Mouse (Mus musculus): Measurements from ENCODE around the gene Klf12. TPM values are rescaled to one million over a fixed set of nuclear protein-coding genes. Genes with fewer than 3 reads are reported as not detected.

The Klf12 gene
- total and polyA plus RNA-seq, 3 experiments, result 3.3 to 9.7 (median 8.6) TPM

- DNase-seq (ENCODE audit: extremely low read depth), result peak; percentile 33
- peak overlapping the region in 2 of 3 experiments; percentile 4 to 31 for H3K4me3 ChIP-seq (replicated peaks in 1 of 3; ENCODE audit: low read depth in 2 of 3, low read length in 2 of 3, poor library complexity in 1 of 3)
- H3K79me2 ChIP-seq (replicated peaks; ENCODE audit: control insufficient read depth, extremely low read depth, insufficient read depth, poor library complexity, severe bottlenecking), result 0 out of 2 replicates have a peak, but pooled peaks cover 2% of the 10 kb centered on the region
- peaks cover 20 to 34% of the 10 kb centered on the region in 2 experiments for H3K4me1 ChIP-seq (ENCODE audit: control insufficient read depth in 1 of 2, insufficient read depth in 2 of 2)
- dilution Hi-C loops (cut with MboI; ENCODE audit: extremely low pct_ligation_motif_present, extremely low pct_unique_long_range_greater_than_20kb, low sequenced_read_pairs) (no loop called here), in situ Hi-C loops (cut with MboI; ENCODE audit: low pct_ligation_motif_present, low pct_unique_long_range_greater_than_20kb, low sequenced_read_pairs) (no loop called here)
- H3K27ac ChIP-seq (ENCODE audit: insufficient read depth, low read depth), result peak overlapping the region; percentile 80
- H3K9me3 ChIP-seq (replicated peaks; ENCODE audit: low read length), result no peaks in the 10 kb centered on the region
- H3K9ac ChIP-seq (ENCODE audit: insufficient read depth, low read depth), result peak overlapping the region; percentile 55
- no peaks in the 10 kb centered on the region for H3K36me3 ChIP-seq (replicated peaks in 1 of 2; ENCODE audit: control insufficient read depth in 1 of 2, insufficient read depth in 1 of 2, low read length in 1 of 2)
- peak overlapping the region; percentile 95 for H3K4me2 ChIP-seq (ENCODE audit: insufficient read depth, low read depth, poor library complexity, severe bottlenecking)
- TF ChIP-seq NELFE (IDR thresholded peaks at IDR 0.05; ENCODE audit: low read depth, low read length) (no peak), BHLHE40 (IDR thresholded peaks at IDR 0.05; ENCODE audit: low read depth, low read length) (0 out of 2 replicates have a peak, but pooled peaks have one; percentile 23), MEF2A (IDR thresholded peaks at IDR 0.05; ENCODE audit: borderline replicate concordance, low read depth, low read length) (peak; percentile 98), HCFC1 (IDR thresholded peaks at IDR 0.05; ENCODE audit: low read depth, low read length) (peak; percentile 32), MAZ (IDR thresholded peaks at IDR 0.05; ENCODE audit: low read depth, low read length) (no peak; the same call in 1 of the 2 replicates), MAFK (IDR thresholded peaks at IDR 0.05; ENCODE audit: insufficient replicate concordance, low read length) (no peak), ELF1 (IDR thresholded peaks at IDR 0.05; ENCODE audit: low read depth, low read length) (peak; percentile 58; the same call in 1 of the 2 replicates), USF1 (IDR thresholded peaks at IDR 0.05; ENCODE audit: low read depth, low read length) (no peak), TCF12 (IDR thresholded peaks at IDR 0.05; ENCODE audit: low read depth, low read length) (peak; percentile 86), GABPA (IDR thresholded peaks at IDR 0.05; ENCODE audit: insufficient replicate concordance, low read depth, low read length) (no peak), EP300 (IDR thresholded peaks at IDR 0.05; ENCODE audit: low read length) (peak; percentile 74), MAX (IDR thresholded peaks at IDR 0.05; ENCODE audit: low read length) (peak; percentile 64; the same call in 1 of the 2 replicates), POLR2AphosphoS2 (IDR thresholded peaks at IDR 0.05; ENCODE audit: low read depth, low read length) (no peak), PAX5 (IDR thresholded peaks at IDR 0.05; ENCODE audit: low read length) (no peak), CHD1 (IDR thresholded peaks at IDR 0.05; ENCODE audit: low read depth, low read length) (no peak), NRF1 (IDR thresholded peaks at IDR 0.05; ENCODE audit: low read depth, low read length) (no peak), POLR2A (IDR thresholded peaks at IDR 0.05; ENCODE audit: low read depth, low read length) (peak; percentile 37; the same call in 1 of the 2 replicates), ZMIZ1 (IDR thresholded peaks at IDR 0.05; ENCODE audit: low read depth, low read length) (no peak), RAD21 (IDR thresholded peaks at IDR 0.05; ENCODE audit: low read depth, low read length) (no peak; the same call in 1 of the 2 replicates), SIN3A (IDR thresholded peaks at IDR 0.05; ENCODE audit: low read length) (no peak), TBP (conservative IDR thresholded peaks at IDR 0.05; ENCODE audit: low read depth, low read length) (no peak; the same call in 1 of the 2 replicates), ZNF384 (IDR thresholded peaks at IDR 0.05; ENCODE audit: low read depth, low read length) (no peak), CHD2 (IDR thresholded peaks at IDR 0.05; ENCODE audit: low read length) (peak; percentile 42; the same call in 1 of the 2 replicates), RCOR1 (conservative IDR thresholded peaks at IDR 0.05; ENCODE audit: low read depth, low read length) (no peak), E2F4 (IDR thresholded peaks at IDR 0.05; ENCODE audit: insufficient replicate concordance, low read depth, low read length) (no peak), ZKSCAN1 (IDR thresholded peaks at IDR 0.05; ENCODE audit: borderline replicate concordance, low read depth, low read length) (no peak), CTCF (conservative IDR thresholded peaks at IDR 0.05 in 1 of 2, IDR thresholded peaks at IDR 0.05 in 1 of 2; ENCODE audit: low read depth in 2 of 2, low read length in 2 of 2) (no peak), JUN (IDR thresholded peaks at IDR 0.05; ENCODE audit: insufficient read depth, low read depth, low read length) (peak; percentile 86), UBTF (IDR thresholded peaks at IDR 0.05; ENCODE audit: low read depth, low read length) (no peak), ETS1 (conservative IDR thresholded peaks at IDR 0.05; ENCODE audit: low read depth, low read length) (peak; percentile 71), IRF4 (IDR thresholded peaks at IDR 0.05; ENCODE audit: low read depth, low read length) (peak; percentile 77), SMC3 (IDR thresholded peaks at IDR 0.05; ENCODE audit: low read depth, low read length) (no peak), MYC (IDR thresholded peaks at IDR 0.05; ENCODE audit: low read depth, low read length) (peak; percentile 41; the same call in 1 of the 2 replicates), MXI1 (IDR thresholded peaks at IDR 0.05; ENCODE audit: low read depth, low read length) (no peak), KAT2A (IDR thresholded peaks at IDR 0.05; ENCODE audit: insufficient replicate concordance, low read length) (no peak), JUND (conservative IDR thresholded peaks at IDR 0.05; ENCODE audit: low read depth, low read length) (peak; percentile 71), ZC3H11A (IDR thresholded peaks at IDR 0.05; ENCODE audit: low read depth, low read length) (no peak), USF2 (conservative IDR thresholded peaks at IDR 0.05; ENCODE audit: low read depth, low read length) (no peak)
- no peaks in the 10 kb centered on the region for H3K27me3 ChIP-seq (replicated peaks)
Measured at GRCm38 (mm10) chr14:100189490-100190197, 94.8 kb downstream of the Klf12 start.

Data from CH12.LX (cell line).